Mouse (Mus musculus) heart, adult 2 months (tissue): ENCODE measurements around the gene Pgd. TPM values are rescaled to one million over a fixed set of nuclear protein-coding genes. Genes with fewer than 3 reads are reported as not detected.
A peak's percentile ranks its signal among the peaks of the same experiment; 100 is the strongest.
"Not testable (repeated sequence)": the region's sequence is repeated elsewhere in the genome, so short reads cannot be mapped to it uniquely, and the experiment has no call there.

Experiments used
- DNase-seq, 2 experiments: peaks; one replicate each; pipeline ENCODE4 v3.0.0; 2021
- H3K27ac ChIP-seq: fragments of 200-600 bp; 2 replicates; pipeline ENCODE4 v1.8.1; 2022
- H3K27me3 ChIP-seq: fragments of 200-500 bp; 2 replicates; pipeline ENCODE4 v1.6.1; 2012; ENCODE audit warnings: mild to moderate bottlenecking, low read length, inconsistent platforms, mixed read lengths; ENCODE audit not compliant: control insufficient read depth, insufficient read depth
- H3K36me3 ChIP-seq: fragments of 200-500 bp; 2 replicates; pipeline ENCODE4 v1.6.1; 2012; ENCODE audit warnings: low read length, inconsistent platforms; ENCODE audit not compliant: control insufficient read depth, insufficient read depth
- H3K4me1 ChIP-seq: fragments of 200-500 bp; 2 replicates; pipeline ENCODE4 v1.6.1; 2011; ENCODE audit warnings: low read length; ENCODE audit not compliant: control insufficient read depth, insufficient read depth
- H3K4me3 ChIP-seq: fragments of 200-600 bp; 2 replicates; pipeline ENCODE4 v1.8.1; 2022
- H3K79me2 ChIP-seq: fragments of 200-500 bp; replicated peaks from 2 replicates; pipeline ENCODE4 v1.6.1; 2012; ENCODE audit warnings: mild to moderate bottlenecking, inconsistent platforms, low read length, moderate library complexity, mixed read lengths; ENCODE audit not compliant: control insufficient read depth, insufficient read depth
- H3K9ac ChIP-seq: fragments of 200-500 bp; 2 replicates; pipeline ENCODE4 v1.6.1; 2012; ENCODE audit warnings: low read depth, mild to moderate bottlenecking, control low read depth, inconsistent platforms, low read length, mixed read lengths
- CTCF ChIP-seq: fragments of 200-600 bp; IDR thresholded peaks from 2 replicates; pipeline ENCODE4 v1.8.1; 2022; ENCODE audit warnings: antibody characterized with exemption, mild to moderate bottlenecking, moderate library complexity
- EP300 ChIP-seq: fragments of 200-500 bp; IDR thresholded peaks from 2 replicates; pipeline ENCODE4 v1.6.1; 2011; ENCODE audit warnings: low read depth, low read length, control low read depth; ENCODE audit not compliant: insufficient read depth
- POLR2A ChIP-seq: fragments of 200-500 bp; IDR thresholded peaks from 2 replicates; pipeline ENCODE4 v1.6.1; 2011; ENCODE audit warnings: mild to moderate bottlenecking, low read depth, low read length, control low read depth; ENCODE audit not compliant: insufficient read depth
- WGBS: fragments of 180-500 bp; shearing (Covaris S2); methylation state at CpG from one replicate; pipeline ENCODE4 v1.1.7; 2018; 5-methylcytosine and 5-hydroxymethylcytosine counted together
- intact Hi-C: fragments of 180-260 bp; cut with DNase I; formaldehyde crosslinking; loops from one replicate; pipeline ENCODE4 v1.15.1; 2025
- long read RNA-seq: library from polyadenylated mRNA; stranded (forward); transcript quantifications from one replicate; pipeline ENCODE4 v2.0.0, GENCODE M21; 2021
- polyA plus RNA-seq: library from polyadenylated mRNA; depleted of rRNA; stranded (reverse); fragments of >200 nt; gene quantifications from 2 replicates; pipeline ENCODE4 v1.2.3, GENCODE M21; 2012; rRNA removed
- total RNA-seq, 2 experiments: library from RNA; stranded (reverse); gene quantifications; 2 replicates each; pipeline ENCODE4 v1.2.3; 2021

Gene Pgd
- 10 to 100 TPM; 32.8 to 36.8 TPM for total RNA-seq
- polyA plus RNA-seq: 44.8 and 45.3 TPM in 2 replicates
- long read RNA-seq, partial matches to known transcripts: 4 of 5 reads
- long read RNA-seq, other reads (novel, unspliced or antisense): 0 of 5 reads

DNA sequence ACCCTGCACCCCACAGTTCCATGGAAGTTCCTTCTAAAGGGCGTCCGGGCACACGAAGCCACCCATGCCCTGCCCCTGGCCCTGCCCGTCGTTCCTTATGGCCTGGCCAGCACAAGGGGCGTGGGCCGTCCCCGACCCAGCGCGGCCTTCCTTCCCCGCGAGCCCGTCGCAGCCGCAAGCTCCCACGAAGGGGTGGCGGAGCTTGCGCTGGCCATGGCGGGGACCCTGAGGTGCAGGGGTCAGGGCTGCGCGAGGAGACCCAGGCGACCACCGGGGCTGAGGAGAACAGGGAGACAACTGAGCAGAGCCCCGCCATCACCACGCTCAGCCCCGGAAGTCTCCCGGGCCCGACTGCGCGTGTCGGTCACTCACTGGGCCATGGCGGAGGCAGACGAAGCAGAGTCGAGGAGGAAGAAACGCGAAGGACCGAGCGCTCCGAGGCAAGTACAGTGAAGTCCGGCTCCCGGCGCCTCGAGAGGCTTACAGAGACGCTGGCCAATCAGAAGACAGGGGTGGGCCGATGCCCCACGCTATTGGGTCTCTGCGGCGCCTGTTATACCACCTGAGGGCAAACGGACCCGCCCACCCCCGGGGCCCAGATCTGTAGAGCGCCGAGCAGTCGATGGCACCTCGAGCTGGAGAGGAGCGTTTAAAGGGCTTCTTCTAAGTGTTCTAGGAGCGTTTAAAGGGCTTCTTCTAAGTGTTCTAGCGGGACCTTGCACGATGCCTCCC lies at the start of gene Pgd:
Pgd (minus strand) TSS at position 557 of the 732 bp plus-strand sequence.
- DNase-seq: peak; percentile 97 to 98
- intact Hi-C loops: loop anchor here (2.0 kb wide), 2 partner anchors 22 to 66 kb away; no protein-coding TSS in a partner anchor
- H3K36me3 ChIP-seq: no peaks in the 10 kb centered on the region
- no peaks in the 10 kb centered on the region for H3K79me2 ChIP-seq
- no peaks in the 10 kb centered on the region for H3K27me3 ChIP-seq
- TF ChIP-seq EP300: peak; percentile 11; the same call in 1 of the 2 replicates
- peak; percentile 92 for TF ChIP-seq POLR2A
- no peak for TF ChIP-seq CTCF
- peak within 1 kb of the TSS; percentile 95 for H3K9ac ChIP-seq
- peak within 1 kb of the TSS; percentile 67 for H3K4me3 ChIP-seq
- under 1% methylated on average over 59 of the region's 59 CpGs for WGBS
- H3K4me1 ChIP-seq: peaks cover 3% of the 10 kb centered on the region; the same call in 1 of the 2 replicates
- peak within 1 kb of the TSS; percentile 82 for H3K27ac ChIP-seq

DNA sequence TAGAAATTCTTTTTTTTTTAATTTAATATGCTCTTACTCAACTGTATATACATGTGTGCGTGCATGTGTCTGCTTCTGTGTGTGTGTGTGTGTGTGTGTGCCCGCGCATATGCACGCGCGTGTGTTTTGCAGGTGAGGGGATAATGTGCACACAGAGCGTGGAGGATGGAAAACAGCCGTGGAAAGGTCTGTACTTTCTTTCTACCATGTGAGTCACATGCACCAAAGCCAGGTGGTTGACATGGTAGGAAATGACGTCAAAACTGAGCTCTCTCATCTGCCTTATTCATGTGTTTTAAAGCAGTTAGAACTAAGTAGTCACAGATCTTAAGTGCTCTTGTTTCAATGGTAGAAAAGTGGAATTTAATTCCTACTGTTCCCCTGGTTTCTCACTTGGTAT lies 49.4 kb upstream of the Pgd start:
- H3K27me3 ChIP-seq: no peaks in the 10 kb centered on the region
- H3K4me3 ChIP-seq: no peak overlapping the region
- H3K9ac ChIP-seq: no peak overlapping the region
- H3K27ac ChIP-seq: no peak overlapping the region
- H3K4me1 ChIP-seq: no peaks in the 10 kb centered on the region
- H3K79me2 ChIP-seq: no peaks in the 10 kb centered on the region
- 91% methylated on average over 9 of the region's 9 CpGs for WGBS
- intact Hi-C loops: no loop called here
- no peaks in the 10 kb centered on the region for H3K36me3 ChIP-seq
- no peak for TF ChIP-seq EP300
- no peak for TF ChIP-seq CTCF
- no peak for TF ChIP-seq POLR2A
- DNase-seq: no peak

DNA sequence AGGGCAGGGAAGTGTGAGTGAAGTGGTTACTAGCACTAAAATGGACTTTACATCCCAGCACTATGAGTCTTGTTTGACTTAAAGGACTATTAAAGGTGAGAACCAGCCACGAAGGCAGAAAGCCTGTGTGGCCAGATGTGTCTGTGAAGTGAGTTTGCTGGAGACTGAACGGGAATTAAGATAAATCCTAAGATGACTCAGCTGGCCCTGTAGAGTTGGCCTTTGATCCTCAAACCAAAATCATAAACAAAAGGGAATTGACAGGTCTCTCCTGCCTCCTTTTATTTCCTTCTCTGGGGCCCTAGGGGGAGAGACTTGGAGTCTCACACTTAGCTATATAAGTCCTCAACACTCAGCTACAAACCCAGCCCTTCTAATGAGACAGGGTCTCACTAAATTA lies 48.8 kb upstream of the Pgd start:
- Histone ChIP-seq H3K79me2 (no peaks in the 10 kb centered on the region), H3K9ac (no peak overlapping the region), H3K27me3 (no peaks in the 10 kb centered on the region), H3K27ac (no peak overlapping the region), H3K36me3 (no peaks in the 10 kb centered on the region), H3K4me3 (no peak overlapping the region), H3K4me1 (no peaks in the 10 kb centered on the region)
- 62% methylated on average over 2 of the region's 2 CpGs for WGBS
- intact Hi-C loops: no loop called here
- no peak for TF ChIP-seq EP300
- TF ChIP-seq CTCF: no peak
- no peak for TF ChIP-seq POLR2A
- DNase-seq: no peak

DNA sequence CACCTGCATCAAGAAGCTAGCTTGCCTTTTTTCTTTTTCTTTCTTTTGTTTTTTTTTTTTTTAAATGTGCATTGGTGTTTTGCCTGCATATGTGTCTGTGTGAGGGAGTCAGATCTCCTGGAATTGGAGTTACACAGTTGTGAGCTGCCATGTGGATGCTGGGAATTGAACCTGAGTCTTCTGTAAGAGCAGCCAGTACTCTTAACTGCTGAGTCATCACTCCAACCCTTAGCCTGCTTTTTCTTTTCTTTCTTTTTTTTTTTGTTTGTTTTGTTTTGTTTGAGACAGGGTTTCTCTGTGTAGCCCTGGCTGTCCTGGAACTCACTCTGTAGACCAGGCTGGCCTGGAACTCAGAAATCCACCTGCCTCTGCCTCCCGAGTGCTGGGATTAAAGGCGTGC lies 47.9 kb upstream of the Pgd start:
- 100% methylated on average over 2 of the region's 2 CpGs for WGBS
- H3K27me3 ChIP-seq, H3K79me2 ChIP-seq, H3K9ac ChIP-seq, H3K36me3 ChIP-seq, DNase-seq, H3K4me1 ChIP-seq, intact Hi-C loops, H3K4me3 ChIP-seq, H3K27ac ChIP-seq: not testable (repeated sequence)

DNA sequence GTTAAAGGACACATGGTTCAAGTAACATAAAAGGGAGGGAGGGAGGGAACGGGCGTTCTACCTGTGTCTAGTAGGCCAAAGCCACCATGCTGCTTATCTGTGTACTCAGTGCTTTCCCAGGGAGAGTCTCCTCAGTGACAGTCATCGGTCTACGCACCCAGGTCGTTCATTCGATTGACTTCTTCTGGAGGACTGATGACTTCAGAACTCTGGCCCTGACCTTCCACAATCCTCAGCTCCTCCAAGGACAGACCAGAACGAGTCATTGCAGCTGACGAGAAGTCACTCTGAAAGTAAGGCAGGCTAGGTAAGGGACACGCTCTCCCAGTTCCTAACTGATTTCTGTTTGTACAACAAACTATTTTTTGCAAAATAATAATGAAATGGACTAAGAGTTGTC lies 46.9 kb upstream of the Pgd start:
- Histone ChIP-seq H3K4me1 (no peaks in the 10 kb centered on the region), H3K36me3 (no peaks in the 10 kb centered on the region), H3K27ac (no peak overlapping the region), H3K4me3 (no peak overlapping the region), H3K9ac (no peak overlapping the region), H3K27me3 (no peaks in the 10 kb centered on the region), H3K79me2 (no peaks in the 10 kb centered on the region)
- intact Hi-C loops: no loop called here
- TF ChIP-seq POLR2A (no peak), EP300 (no peak), CTCF (no peak)
- no peak for DNase-seq
- WGBS: 96% methylated on average over 9 of the region's 9 CpGs

DNA sequence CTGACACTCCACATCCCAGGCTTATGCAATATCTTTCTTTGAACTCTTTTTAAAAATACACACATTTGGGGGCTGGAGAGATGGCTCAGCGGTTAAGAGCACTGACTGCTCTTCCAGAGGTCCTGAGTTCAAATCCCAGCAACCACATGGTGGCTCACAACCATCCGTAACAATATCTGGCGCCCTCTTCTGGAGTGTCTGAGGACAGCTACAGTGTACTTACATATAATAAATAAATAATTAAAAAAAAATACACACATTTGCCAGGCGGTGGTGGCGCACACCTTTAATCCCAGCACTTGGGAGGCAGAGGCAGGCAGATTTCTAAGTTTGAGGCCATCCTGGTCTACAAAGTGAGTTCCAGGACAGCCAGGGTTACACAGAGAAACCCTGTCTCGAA lies 44.9 kb upstream of the Pgd start:
- H3K4me1 ChIP-seq, H3K27ac ChIP-seq, H3K36me3 ChIP-seq, H3K9ac ChIP-seq, DNase-seq, H3K27me3 ChIP-seq, intact Hi-C loops, H3K4me3 ChIP-seq, H3K79me2 ChIP-seq: not testable (repeated sequence)
- TF ChIP-seq CTCF: peak; percentile 54
- 94% methylated on average over 6 of the region's 6 CpGs for WGBS
